Mouse (Mus musculus) cortical plate, adult 2 months (tissue): Measurements from ENCODE around the gene Wdcp. TPM values are rescaled to one million over a fixed set of nuclear protein-coding genes. Genes with fewer than 3 reads are reported as not detected.

ENCODE experiments used
- H3K27ac ChIP-seq: fragments of 200-500 bp; 2 replicates; pipeline ENCODE4 v1.5.1; 2012; ENCODE audit warnings: low read length, control low read depth, inconsistent platforms; ENCODE audit not compliant: insufficient read depth
- H3K4me1 ChIP-seq: fragments of 200-500 bp; 2 replicates; pipeline ENCODE4 v1.6.1; 2011; ENCODE audit warnings: low read length; ENCODE audit not compliant: control insufficient read depth, insufficient read depth
- H3K4me3 ChIP-seq: fragments of 200-500 bp; 2 replicates; pipeline ENCODE4 v1.5.1; 2011; ENCODE audit warnings: mild to moderate bottlenecking, low read length, control low read depth; ENCODE audit not compliant: insufficient read depth
- CTCF ChIP-seq: fragments of 200-500 bp; IDR thresholded peaks from 2 replicates; pipeline ENCODE4 v1.5.1; 2011; ENCODE audit warnings: mild to moderate bottlenecking, control low read depth, low read length; ENCODE audit not compliant: insufficient read depth; ENCODE audit errors: extremely low read depth
- POLR2A ChIP-seq: fragments of 200-500 bp; IDR thresholded peaks from 2 replicates; pipeline ENCODE4 v1.6.1; 2011; ENCODE audit warnings: mild to moderate bottlenecking, low read length, control low read depth; ENCODE audit not compliant: insufficient read depth; ENCODE audit errors: extremely low read depth
- polyA plus RNA-seq: library from polyadenylated mRNA; depleted of rRNA; stranded (reverse); fragments of >200 nt; gene quantifications from 2 replicates; pipeline ENCODE4 v1.2.3, GENCODE M21; 2012

Gene Wdcp
- polyA plus RNA-seq, 1 experiment, result 12.1 TPM

DNA sequence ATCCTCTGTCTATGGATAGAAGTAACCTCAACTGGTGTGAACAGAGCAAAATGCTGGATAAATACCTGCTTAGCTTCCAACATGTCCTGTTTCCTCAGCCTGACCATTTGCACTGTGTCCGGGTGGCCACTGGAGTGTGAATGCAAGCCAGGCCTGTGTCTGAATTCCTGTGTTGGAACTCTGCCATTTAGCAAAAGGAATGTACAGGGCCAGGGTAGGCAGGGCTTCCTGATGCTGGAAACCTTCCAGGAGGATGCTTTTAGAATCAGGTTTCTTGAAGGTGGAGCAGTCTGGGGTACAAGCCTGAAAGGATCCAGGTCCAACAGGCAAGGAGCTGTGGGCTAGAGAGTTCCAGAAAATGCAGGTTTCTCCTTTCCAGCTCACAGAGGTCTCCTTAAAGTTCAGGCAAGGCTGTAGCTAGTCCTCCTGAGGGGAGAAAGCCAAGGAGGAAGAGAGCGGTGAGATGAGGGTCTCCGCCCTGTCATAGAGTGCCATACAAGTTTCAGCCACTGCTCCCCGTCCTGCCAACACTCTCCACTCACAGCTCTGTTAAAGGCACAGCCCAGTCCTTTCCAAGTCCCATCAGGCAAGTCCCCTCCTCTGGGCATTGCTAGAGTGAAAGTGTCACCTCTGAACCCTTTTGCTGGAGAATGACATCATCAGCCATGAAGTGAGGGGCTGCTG, 20.7 kb downstream of the Wdcp start:
- Histone ChIP-seq H3K27ac (no peak overlapping the region), H3K4me3 (no peak overlapping the region), H3K4me1 (peaks cover 3% of the 10 kb centered on the region)
- no peak for TF ChIP-seq CTCF
- TF ChIP-seq POLR2A, result no peak

DNA sequence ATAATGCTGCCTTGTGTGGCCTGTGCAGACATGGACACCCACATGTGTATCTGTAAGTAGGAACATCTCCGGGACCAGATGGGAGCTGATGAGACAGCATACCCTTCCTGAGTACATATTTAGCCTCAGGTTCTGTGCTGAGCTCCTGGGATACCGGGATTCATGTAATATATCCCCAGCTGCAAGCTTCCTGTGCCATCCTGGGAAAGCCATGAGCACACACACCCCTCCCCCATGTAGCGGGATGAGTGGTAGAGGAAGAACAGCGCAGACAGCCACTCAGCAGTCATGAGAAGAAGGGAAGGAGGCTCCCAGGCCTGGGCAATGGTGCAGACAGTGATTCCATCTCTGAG, 21.2 kb downstream of the Wdcp start:
- no peak for TF ChIP-seq POLR2A
- no peak for TF ChIP-seq CTCF
- Histone ChIP-seq H3K4me1 (peaks cover 3% of the 10 kb centered on the region), H3K4me3 (no peak overlapping the region), H3K27ac (no peak overlapping the region)

DNA sequence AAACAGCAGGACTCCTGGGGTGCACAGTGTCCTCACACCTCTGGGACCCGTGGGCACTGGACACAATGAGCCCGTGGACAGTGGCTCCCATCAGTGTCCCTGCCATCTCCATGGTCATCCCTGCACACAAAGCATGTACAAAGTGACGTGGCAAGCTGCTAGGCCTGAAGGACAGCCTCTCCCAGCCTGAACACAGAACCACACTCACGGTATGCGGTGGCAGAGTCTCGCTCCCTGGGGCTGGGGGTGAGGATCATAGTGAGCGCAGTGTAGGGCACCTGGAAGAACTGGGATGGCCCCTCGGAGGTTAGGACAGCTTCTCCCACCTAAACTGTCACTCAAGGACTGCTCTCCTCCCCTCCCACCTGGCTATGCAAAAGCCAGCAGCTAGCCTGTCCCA, 25.8 kb downstream of the Wdcp start:
- TF ChIP-seq CTCF, result no peak
- TF ChIP-seq POLR2A, result no peak
- H3K27ac ChIP-seq, result no peak overlapping the region
- H3K4me1 ChIP-seq, result peaks cover 4% of the 10 kb centered on the region
- no peak overlapping the region for H3K4me3 ChIP-seq

DNA sequence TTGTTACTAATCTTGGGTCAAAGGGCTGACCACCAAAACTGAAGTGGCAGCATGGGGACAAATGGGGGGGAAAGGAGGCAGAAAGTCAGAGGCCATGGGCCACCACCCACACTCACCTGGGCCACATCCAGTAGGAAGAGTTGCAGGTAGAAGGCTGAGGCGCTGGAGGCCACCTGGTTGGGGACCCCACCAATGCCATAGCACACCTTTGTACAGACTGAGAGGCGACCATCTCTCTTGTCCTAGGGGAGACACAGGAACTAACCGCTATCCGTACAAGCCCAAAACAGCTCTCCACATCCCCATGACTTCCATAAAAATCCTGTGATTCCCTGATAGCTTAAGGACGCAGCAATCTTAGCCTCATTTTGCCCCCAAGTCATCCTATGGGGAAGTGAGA, 28.2 kb downstream of the Wdcp start:
- TF ChIP-seq CTCF, result no peak
- no peak for TF ChIP-seq POLR2A

DNA sequence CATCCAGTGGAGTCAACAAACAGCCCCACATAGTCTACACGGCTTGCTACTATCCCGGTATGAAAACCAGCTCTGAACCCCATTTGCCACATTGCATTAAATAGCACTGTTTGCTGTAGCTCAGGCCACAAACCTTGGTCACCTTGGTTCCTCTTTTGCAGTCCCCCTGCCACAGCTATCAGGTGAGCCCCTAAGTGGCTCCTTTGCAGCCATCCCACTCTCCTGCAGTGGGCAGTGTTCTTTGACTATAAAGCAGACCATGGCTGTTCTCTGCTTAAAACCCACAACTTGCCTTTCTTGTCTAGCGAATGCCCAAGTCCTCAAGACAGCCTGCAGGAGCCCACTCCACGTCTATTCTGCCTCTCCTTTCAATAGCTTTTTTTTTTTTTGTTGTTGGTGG, 29.2 kb downstream of the Wdcp start:
- Histone ChIP-seq H3K4me1 (0 out of 2 replicates have a peak, but pooled peaks cover 2% of the 10 kb centered on the region), H3K27ac (no peak overlapping the region), H3K4me3 (no peak overlapping the region)
- TF ChIP-seq POLR2A (no peak), CTCF (no peak)

More for the DNA sequence above, 28.2 kb downstream of the Wdcp start:
- H3K4me3 ChIP-seq, result no peak overlapping the region
- H3K4me1 ChIP-seq, result 0 out of 2 replicates have a peak, but pooled peaks cover 2% of the 10 kb centered on the region
- no peak overlapping the region for H3K27ac ChIP-seq

DNA sequence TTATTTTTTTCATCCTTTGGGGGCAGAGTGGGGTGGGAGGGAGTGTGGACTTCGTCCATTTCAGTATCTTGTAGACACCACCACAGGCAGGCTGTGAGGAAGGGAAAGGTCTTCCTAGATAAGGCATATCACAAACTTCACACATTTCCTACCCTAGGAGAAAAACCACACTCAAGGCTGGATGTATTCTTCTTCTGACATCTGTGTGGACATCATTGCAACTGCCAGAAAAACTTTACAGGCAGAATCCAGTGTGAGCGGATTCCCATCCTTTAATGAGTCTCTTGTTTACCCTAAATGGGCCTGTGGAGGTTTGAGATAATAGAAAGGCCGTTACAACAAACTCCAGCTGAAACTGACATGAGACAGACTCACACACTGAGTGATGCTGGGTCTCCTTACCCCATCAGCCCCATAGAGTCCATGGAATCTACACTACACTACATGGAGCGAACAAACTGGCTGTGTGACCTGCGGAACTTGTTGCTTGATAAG, 29.9 kb downstream of the Wdcp start:
- H3K4me1 ChIP-seq, result 0 out of 2 replicates have a peak, but pooled peaks cover 2% of the 10 kb centered on the region
- H3K4me3 ChIP-seq, result no peak overlapping the region
- no peak for TF ChIP-seq POLR2A
- TF ChIP-seq CTCF, result no peak
- no peak overlapping the region for H3K27ac ChIP-seq

DNA sequence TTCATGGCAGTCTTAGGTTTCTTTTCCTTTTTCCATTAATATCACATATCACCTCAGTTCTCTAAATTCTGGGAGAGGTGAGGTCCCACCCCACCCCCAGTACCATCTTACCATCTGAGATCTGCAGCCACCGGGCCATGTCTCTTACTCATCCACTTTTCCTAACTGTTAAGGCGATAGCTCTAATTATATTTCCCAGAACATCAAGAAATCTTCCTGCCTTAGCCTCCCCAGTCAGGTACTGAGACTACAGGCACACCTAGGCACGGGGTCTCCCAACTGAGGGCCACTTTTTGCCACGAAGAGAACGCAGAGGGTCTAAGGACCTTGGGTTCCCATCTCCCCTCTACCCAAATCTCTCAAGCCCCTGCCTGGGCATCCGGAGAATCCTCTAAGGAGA, 30.4 kb downstream of the Wdcp start:
- H3K27ac ChIP-seq, result no peak overlapping the region
- TF ChIP-seq POLR2A (no peak), CTCF (no peak)
- H3K4me1 ChIP-seq, result 0 out of 2 replicates have a peak, but pooled peaks cover 2% of the 10 kb centered on the region
- no peak overlapping the region for H3K4me3 ChIP-seq

DNA sequence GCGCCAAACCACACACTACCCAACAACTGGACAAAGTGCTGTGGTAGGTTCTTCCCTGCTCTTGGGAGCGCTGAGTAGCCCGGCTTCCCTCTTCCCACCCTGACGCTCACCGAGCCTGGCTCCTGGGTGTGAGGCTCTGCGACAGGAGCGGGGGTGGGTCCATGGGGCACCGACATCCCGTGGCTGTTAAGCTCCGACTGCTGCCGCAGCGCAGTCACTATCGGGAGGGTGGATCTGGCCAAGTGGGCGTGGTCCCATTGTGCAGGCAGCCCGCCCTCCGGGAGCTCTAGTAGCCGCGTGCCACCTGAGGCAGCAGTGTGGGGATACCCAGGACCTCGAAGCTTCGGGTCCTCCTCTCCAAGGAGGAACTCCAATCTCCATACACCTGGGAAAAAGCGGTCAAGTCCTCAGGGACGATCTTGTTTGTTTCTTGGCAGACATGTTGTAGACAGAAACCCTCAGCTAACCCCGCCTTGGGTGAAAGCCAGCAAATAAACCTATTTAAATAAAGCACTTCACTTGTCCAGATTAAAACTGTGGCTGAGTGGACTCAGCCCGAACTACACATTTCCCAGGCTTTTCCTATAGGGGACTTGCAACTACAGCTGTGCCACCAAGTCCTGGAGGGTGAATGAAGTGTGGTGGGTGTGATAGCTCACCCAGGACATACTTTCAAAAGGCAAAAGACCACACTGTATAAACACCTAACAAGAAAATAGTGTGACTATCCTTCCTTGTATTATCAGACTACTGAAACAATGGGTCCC, 31.2 kb downstream of the Wdcp start, which contains the start of gene Mfsd2b:
Gene Mfsd2b, minus strand, starts transcription at position 199 of the 767 bp plus-strand sequence.
- Histone ChIP-seq H3K27ac (no peak within 1 kb of the TSS), H3K4me3 (no peak within 1 kb of the TSS), H3K4me1 (0 out of 2 replicates have a peak, but pooled peaks cover 2% of the 10 kb centered on the region)
- TF ChIP-seq CTCF, result no peak
- TF ChIP-seq POLR2A, result no peak

DNA sequence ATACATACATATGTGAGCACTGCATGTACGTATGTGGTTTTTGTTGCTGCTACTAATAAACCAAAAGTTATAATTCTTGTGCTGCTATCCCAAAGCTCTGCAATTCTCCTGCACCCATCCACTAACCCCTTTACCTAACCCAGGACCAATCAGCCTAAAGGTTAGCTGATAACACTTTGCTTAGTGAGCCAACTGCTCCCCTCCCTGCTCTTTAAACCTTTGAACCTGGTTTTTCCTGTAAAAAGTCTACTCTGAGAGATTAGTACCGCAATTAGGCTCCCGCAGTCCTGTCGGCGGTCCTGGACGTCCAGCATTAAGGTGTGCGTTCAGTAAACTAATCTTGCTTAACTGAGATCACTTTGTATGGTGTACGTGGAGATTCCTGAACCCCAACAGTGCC, 32.5 kb downstream of the Wdcp start:
- 0 out of 2 replicates have a peak, but pooled peaks cover 2% of the 10 kb centered on the region for H3K4me1 ChIP-seq
- H3K27ac ChIP-seq, result no peak overlapping the region
- H3K4me3 ChIP-seq, result no peak overlapping the region
- TF ChIP-seq CTCF (no peak), POLR2A (no peak)

DNA sequence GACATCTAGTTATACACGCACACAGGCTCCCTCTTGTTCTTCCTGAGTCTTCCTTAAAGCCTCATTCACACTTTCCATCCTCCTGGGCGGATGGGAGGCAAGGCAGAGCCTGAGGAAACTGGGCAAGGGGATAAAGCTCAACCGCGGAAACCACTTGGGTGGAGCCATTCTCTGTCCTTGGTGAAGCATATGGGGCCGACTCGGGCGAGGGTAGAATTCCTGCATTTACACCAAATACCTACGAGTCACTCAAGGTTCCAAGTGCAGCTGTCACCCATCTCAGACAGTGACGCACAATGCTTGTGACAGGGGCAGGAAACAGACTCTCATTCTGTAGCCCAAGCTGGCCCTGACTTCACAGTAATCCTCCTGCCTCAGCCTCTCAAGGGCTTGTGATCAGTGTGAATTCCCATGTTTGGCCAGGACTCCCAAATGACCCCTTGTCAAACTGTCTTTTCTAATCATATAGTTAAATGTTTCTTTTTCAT, 35.2 kb downstream of the Wdcp start:
- H3K27ac ChIP-seq, result no peak overlapping the region
- H3K4me3 ChIP-seq, result no peak overlapping the region
- H3K4me1 ChIP-seq, result 0 out of 2 replicates have a peak, but pooled peaks cover 2% of the 10 kb centered on the region
- no peak for TF ChIP-seq POLR2A
- no peak for TF ChIP-seq CTCF
